Mouse (Mus musculus): ENCODE results near the gene Armh3. TPM values are rescaled to one million over a fixed set of nuclear protein-coding genes. Genes with fewer than 3 reads are reported as not detected.

The Armh3 gene
- polyA plus RNA-seq, 1 experiment from 2014 or later: 17.0 TPM

DNA sequence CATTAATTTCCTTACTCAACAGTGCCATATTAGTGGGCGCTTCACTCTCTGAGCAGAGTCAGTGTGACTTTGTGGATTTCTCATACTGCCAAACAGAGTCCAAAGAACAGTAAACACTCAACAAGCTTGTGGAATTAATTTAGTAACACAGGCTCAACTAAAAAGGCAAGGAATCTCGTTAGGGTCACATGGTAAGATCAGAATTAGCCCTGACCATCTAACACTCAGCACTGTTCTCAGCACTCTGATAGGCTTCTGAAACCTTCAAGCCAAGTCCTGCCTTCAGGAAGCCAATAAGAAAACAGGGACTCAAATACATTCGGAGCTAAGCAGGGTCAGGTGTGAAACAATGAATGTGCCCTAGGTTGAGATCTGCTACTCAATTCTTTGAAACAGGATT, 172.1 kb downstream of the Armh3 start:
- ATAC-seq: no peak
- no peak overlapping the region for H3K27ac ChIP-seq
- no peak overlapping the region for H3K9ac ChIP-seq
- WGBS: 80% methylated on average over 3 of the region's 3 CpGs
- H3K4me1 ChIP-seq: peaks cover 12% of the 10 kb centered on the region
- no peak overlapping the region for H3K4me2 ChIP-seq
- H3K36me3 ChIP-seq (ENCODE audit: poor library complexity, severe bottlenecking): no peaks in the 10 kb centered on the region
- no peak overlapping the region for H3K4me3 ChIP-seq
- H3K9me3 ChIP-seq (replicated peaks): 0 out of 2 replicates have a peak, but pooled peaks cover 4% of the 10 kb centered on the region
- no peaks in the 10 kb centered on the region for H3K27me3 ChIP-seq

- Histone ChIP-seq H3K4me1 (peaks cover 13% of the 10 kb centered on the region), H3K4me2 (no peak overlapping the region), H3K4me3 (no peak overlapping the region), H3K27ac (peak overlapping the region; percentile 37; the same call in 1 of the 2 replicates), H3K9me3 (replicated peaks) (no peaks in the 10 kb centered on the region), H3K27me3 (0 out of 2 replicates have a peak, but pooled peaks cover 1% of the 10 kb centered on the region), H3K9ac (peak overlapping the region; percentile 14; the same call in 1 of the 2 replicates), H3K36me3 (ENCODE audit: poor library complexity, severe bottlenecking) (peaks cover 6% of the 10 kb centered on the region; the same call in 1 of the 2 replicates)
- peak; percentile 53 for ATAC-seq
- WGBS: 42% methylated on average over 5 of the region's 5 CpGs
Measured at GRCm38 (mm10) chr19:45821832-45822231, 176.5 kb downstream of the Armh3 start.

- Histone ChIP-seq H3K9me3 (replicated peaks) (no peaks in the 10 kb centered on the region), H3K4me3 (no peak overlapping the region), H3K36me3 (ENCODE audit: poor library complexity, severe bottlenecking) (peaks cover 6% of the 10 kb centered on the region; the same call in 1 of the 2 replicates), H3K9ac (no peak overlapping the region), H3K4me2 (no peak overlapping the region), H3K27me3 (peaks cover 10% of the 10 kb centered on the region; the same call in 1 of the 2 replicates), H3K4me1 (peaks cover 40% of the 10 kb centered on the region), H3K27ac (no peak overlapping the region)
- ATAC-seq: no peak
- 70% methylated on average over 11 of the region's 11 CpGs for WGBS
Measured at GRCm38 (mm10) chr19:45817816-45818490, 180.3 kb downstream of the Armh3 start.

DNA sequence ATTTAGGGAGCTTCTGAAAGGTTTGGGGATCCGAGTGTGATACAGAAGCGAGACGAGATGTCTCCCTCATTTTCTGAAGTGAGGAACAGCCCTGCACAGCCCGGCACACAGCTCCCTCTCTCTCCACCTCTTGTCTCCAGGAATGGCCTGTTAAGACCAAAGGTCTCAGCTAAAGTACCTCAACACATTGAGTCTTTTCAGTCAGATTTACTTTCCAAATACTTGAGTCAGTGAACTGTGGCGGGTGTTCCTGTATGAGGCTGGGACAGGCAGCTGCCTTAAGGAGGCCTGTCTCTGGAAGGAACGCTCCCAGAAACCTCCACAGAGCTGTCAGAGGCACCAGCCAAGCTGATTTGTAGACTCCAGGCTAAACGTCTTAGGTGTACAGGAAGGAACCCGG, 181.6 kb downstream of the Armh3 start:
- H3K27ac ChIP-seq: no peak overlapping the region
- H3K4me2 ChIP-seq: peak overlapping the region; percentile 89
- WGBS: 16% methylated on average over 8 of the region's 8 CpGs
- H3K9me3 ChIP-seq (replicated peaks): no peaks in the 10 kb centered on the region
- peaks cover 15% of the 10 kb centered on the region for H3K27me3 ChIP-seq
- H3K9ac ChIP-seq: no peak overlapping the region
- H3K4me1 ChIP-seq: peaks cover 46% of the 10 kb centered on the region
- no peak overlapping the region for H3K4me3 ChIP-seq
- H3K36me3 ChIP-seq (ENCODE audit: poor library complexity, severe bottlenecking): peaks cover 6% of the 10 kb centered on the region; the same call in 1 of the 2 replicates
- no peak for ATAC-seq

- ATAC-seq: peak; percentile 76
- Histone ChIP-seq H3K4me1 (peaks cover 41% of the 10 kb centered on the region), H3K4me2 (peak within 1 kb of the TSS; percentile 89), H3K4me3 (peak within 1 kb of the TSS; percentile 45), H3K27me3 (peaks cover 21% of the 10 kb centered on the region), H3K9me3 (replicated peaks) (no peaks in the 10 kb centered on the region), H3K27ac (no peak within 1 kb of the TSS), H3K36me3 (ENCODE audit: poor library complexity, severe bottlenecking) (peaks cover 6% of the 10 kb centered on the region; the same call in 1 of the 2 replicates), H3K9ac (peak within 1 kb of the TSS; percentile 68)
- WGBS: 2% methylated on average over 15 of the region's 29 CpGs
Measured at GRCm38 (mm10) chr19:45815831-45816405, 182.4 kb downstream of the Armh3 start, which contains the start of gene Kcnip2. Gene Kcnip2 (minus strand): TSS chr19:45816061.

DNA sequence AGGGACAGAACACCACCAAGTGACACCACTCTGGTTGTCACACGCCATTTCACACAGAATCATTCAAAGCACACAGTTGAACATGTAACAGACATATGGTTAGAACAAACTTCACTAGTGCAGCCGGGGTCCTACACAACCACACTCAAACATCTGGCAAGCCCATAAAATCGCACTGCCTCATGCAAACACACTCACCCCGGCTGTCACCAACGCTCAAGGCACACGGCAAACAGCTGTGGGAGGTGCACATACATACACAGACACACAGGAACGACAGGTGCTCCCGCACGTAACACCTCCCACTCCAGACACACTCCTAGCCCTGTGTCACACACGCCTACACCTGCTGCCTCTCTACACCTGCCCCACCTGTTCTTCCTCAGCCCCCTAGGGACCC, 183.1 kb downstream of the Armh3 start:
- peaks cover 6% of the 10 kb centered on the region; the same call in 1 of the 2 replicates for H3K36me3 ChIP-seq (ENCODE audit: poor library complexity, severe bottlenecking)
- WGBS: 69% methylated on average over 10 of the region's 10 CpGs
- 0 out of 2 replicates have a peak, but pooled peaks have one; percentile 1 for ATAC-seq
- peak overlapping the region; percentile 68 for H3K9ac ChIP-seq
- H3K4me2 ChIP-seq: peak overlapping the region; percentile 89
- no peaks in the 10 kb centered on the region for H3K9me3 ChIP-seq (replicated peaks)
- peak overlapping the region; percentile 45 for H3K4me3 ChIP-seq
- peaks cover 41% of the 10 kb centered on the region for H3K4me1 ChIP-seq
- H3K27ac ChIP-seq: no peak overlapping the region
- H3K27me3 ChIP-seq: peaks cover 23% of the 10 kb centered on the region

DNA sequence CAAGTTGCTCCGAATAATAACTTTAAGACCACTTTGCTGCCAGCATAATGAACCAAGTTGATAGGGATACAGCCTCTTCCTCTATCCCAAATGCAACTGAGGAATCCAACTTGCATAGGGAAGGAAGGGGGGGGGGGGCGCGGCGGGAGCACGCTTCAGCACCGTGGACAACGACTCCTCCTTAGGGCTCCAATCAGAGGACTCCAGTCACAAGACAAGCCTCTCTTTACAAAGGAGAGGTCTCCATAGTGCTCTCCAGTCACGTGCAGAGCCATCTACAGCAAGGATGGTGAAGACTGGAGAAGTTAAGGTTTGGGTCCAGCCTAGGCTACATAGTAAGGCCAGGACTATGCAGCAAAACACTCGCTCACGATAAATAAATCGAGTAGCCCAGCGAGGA, 184.5 kb downstream of the Armh3 start:
- WGBS: 13% methylated on average over 12 of the region's 12 CpGs
- H3K27ac ChIP-seq: no peak overlapping the region
- H3K9ac ChIP-seq: no peak overlapping the region
- H3K4me2 ChIP-seq: no peak overlapping the region
- no peak overlapping the region for H3K4me3 ChIP-seq
- H3K36me3 ChIP-seq (ENCODE audit: poor library complexity, severe bottlenecking): no peaks in the 10 kb centered on the region
- H3K4me1 ChIP-seq: peaks cover 41% of the 10 kb centered on the region
- H3K27me3 ChIP-seq: peaks cover 23% of the 10 kb centered on the region
- H3K9me3 ChIP-seq (replicated peaks): no peaks in the 10 kb centered on the region
- ATAC-seq: no peak

DNA sequence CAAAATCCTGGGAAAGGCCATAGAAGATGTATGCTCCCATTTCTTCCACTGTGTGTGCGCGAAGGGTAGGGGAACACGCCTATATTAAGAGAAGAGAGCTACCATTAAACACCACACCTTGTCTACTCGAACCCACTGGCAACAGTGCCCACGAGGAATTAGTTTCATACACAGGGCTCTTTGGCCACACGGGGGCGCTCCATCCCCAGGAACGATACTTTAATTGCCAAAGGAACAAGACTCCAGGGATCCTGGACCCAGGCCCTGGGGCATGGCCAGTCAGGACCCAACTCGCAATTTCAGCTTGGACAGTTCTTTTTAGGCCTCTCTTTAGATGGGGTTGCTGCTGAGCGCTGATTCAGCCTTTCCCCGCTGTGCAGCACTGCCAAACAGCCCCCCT, 185.0 kb downstream of the Armh3 start:
- Histone ChIP-seq H3K9ac (no peak overlapping the region), H3K36me3 (ENCODE audit: poor library complexity, severe bottlenecking) (no peaks in the 10 kb centered on the region), H3K27ac (no peak overlapping the region), H3K9me3 (replicated peaks) (no peaks in the 10 kb centered on the region), H3K4me1 (peaks cover 41% of the 10 kb centered on the region), H3K4me2 (peak overlapping the region; percentile 66), H3K27me3 (peaks cover 23% of the 10 kb centered on the region), H3K4me3 (no peak overlapping the region)
- ATAC-seq: 0 out of 2 replicates have a peak, but pooled peaks have one; percentile 19
- 5% methylated on average over 11 of the region's 11 CpGs for WGBS

DNA sequence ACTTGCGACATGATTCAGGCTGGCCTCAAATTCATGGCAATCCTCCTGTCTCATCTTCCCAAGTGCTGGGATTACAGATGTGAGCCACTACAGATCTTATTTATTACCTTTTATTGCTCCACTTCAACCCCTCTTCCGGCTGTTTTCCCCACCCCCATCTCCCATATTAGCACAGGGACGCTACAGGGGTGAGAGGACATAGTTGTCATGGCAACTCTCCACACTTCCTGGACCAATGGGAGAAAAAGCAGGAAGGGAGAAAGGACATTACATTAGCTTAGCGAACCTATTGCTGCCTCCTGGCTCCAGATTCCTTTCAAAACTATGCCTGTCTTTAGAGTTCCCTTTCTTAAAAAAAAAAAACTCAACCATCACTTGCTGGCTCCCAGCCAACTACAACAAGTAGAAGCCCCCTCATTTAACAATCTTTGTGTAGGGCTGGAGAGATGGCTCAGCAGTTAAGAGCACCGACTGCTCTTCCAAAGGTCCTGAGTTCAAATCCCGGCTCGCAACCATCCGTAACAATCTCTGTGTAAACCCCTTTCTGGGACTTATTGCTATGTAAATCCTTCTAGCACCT, 185.5 kb downstream of the Armh3 start:
- no peak for ATAC-seq
- Histone ChIP-seq H3K9me3 (replicated peaks) (no peaks in the 10 kb centered on the region), H3K4me3 (peak overlapping the region; percentile 32), H3K27ac (no peak overlapping the region), H3K9ac (peak overlapping the region; percentile 54; the same call in 1 of the 2 replicates), H3K4me2 (peak overlapping the region; percentile 66), H3K36me3 (ENCODE audit: poor library complexity, severe bottlenecking) (no peaks in the 10 kb centered on the region), H3K4me1 (peaks cover 41% of the 10 kb centered on the region), H3K27me3 (peaks cover 23% of the 10 kb centered on the region)
- 21% methylated on average over 8 of the region's 8 CpGs for WGBS

DNA sequence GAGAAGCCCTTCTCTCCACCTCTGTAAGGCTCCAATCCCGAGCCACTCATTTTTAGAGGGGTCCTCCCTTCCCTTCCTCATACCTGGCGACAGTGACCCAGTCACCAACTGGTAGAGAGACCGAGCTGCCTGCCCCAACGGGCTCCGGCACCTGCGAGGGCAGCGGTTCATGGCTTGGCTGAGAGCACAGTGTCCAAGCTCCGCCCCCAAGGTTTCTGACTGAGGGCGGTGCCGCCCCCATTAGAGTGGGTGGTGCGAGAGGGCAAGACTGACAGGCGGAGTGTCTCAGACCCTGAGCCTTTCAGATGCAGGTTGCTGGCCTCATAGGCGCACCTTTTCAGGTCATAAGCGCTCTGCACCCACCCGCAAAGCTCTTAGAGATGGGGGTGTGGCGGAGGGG, 186.2 kb downstream of the Armh3 start:
- peak overlapping the region; percentile 32 for H3K4me3 ChIP-seq
- no peaks in the 10 kb centered on the region for H3K9me3 ChIP-seq (replicated peaks)
- peak overlapping the region; percentile 66 for H3K4me2 ChIP-seq
- ATAC-seq: peak; percentile 37
- no peaks in the 10 kb centered on the region for H3K36me3 ChIP-seq (ENCODE audit: poor library complexity, severe bottlenecking)
- peak overlapping the region; percentile 54; the same call in 1 of the 2 replicates for H3K9ac ChIP-seq
- peaks cover 23% of the 10 kb centered on the region for H3K27me3 ChIP-seq
- no peak overlapping the region for H3K27ac ChIP-seq
- 0% methylated on average over 16 of the region's 16 CpGs for WGBS
- peaks cover 41% of the 10 kb centered on the region for H3K4me1 ChIP-seq

DNA sequence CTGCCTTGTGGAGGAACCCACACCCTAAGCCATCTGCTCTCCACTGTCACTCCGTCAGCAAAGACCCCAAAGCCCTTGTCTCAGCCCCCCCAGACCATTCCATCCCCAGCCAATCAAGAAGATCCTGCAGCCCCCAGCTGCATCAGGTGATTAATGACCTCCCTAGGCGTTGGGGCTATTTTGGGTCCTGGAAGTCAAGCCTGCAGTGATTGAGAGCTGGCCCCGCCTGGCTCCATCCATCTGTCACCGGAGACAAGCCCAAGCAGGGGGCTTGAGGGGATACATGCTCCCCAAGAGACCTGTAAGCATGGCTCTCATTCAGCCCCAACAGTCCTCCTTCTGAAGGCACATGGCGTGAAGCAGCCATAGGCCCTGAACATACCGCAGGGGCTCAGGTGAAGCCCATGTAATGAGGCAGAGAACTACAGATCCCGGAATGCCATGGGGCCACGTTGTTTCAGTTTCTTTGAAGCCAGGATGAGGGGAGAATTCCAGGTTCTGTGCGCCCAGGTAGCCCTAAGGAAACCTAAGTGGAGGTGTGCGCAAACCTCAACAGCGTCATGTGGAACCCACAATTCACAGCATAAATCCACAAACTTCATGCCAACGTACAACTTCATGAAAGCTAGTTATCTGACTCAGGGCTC, 187.1 kb downstream of the Armh3 start:
- ATAC-seq: no peak
- Histone ChIP-seq H3K4me1 (peaks cover 33% of the 10 kb centered on the region), H3K4me3 (no peak overlapping the region), H3K27me3 (peaks cover 19% of the 10 kb centered on the region), H3K4me2 (no peak overlapping the region), H3K9me3 (replicated peaks) (no peaks in the 10 kb centered on the region), H3K9ac (no peak overlapping the region), H3K27ac (no peak overlapping the region), H3K36me3 (ENCODE audit: poor library complexity, severe bottlenecking) (no peaks in the 10 kb centered on the region)
- WGBS: 75% methylated on average over 12 of the region's 12 CpGs
